Mouse (Mus musculus) lung, postnatal 0 days (tissue): ENCODE measurements around the gene Cav3. TPM values are rescaled to one million over a fixed set of nuclear protein-coding genes. Genes with fewer than 3 reads are reported as not detected.

ENCODE experiments used
- ATAC-seq: fragments of 200-750 bp; cut with Nextera tagmentation; 2 replicates; pipeline ENCODE4 v1.8.0; 2017; ENCODE audit warnings: moderate library complexity
- DNase-seq: peaks from one replicate; pipeline ENCODE4 v3.0.0-alpha.2; 2016; ENCODE audit warnings: low spot score
- H3K27ac ChIP-seq: fragments of 300-500 bp; sonication (generic); 2 replicates; pipeline ENCODE4 v1.5.1; 2014; ENCODE audit warnings: antibody characterized with exemption, mild to moderate bottlenecking, low read length, mixed read lengths
- H3K27me3 ChIP-seq: fragments of 300-500 bp; sonication (generic); replicated peaks from 2 replicates; pipeline ENCODE4 v1.6.1; 2014; ENCODE audit warnings: low read length, mixed read lengths; ENCODE audit not compliant: insufficient read depth
- H3K36me3 ChIP-seq: fragments of 300-500 bp; sonication (generic); 2 replicates; pipeline ENCODE4 v1.6.1; 2014; ENCODE audit warnings: low read length, mixed read lengths; ENCODE audit not compliant: insufficient read depth
- H3K4me1 ChIP-seq: fragments of 300-500 bp; sonication (generic); 2 replicates; pipeline ENCODE4 v1.6.1; 2014; ENCODE audit warnings: antibody characterized with exemption, low read depth, low read length, mixed read lengths; ENCODE audit not compliant: insufficient read depth
- H3K4me2 ChIP-seq: fragments of 300-500 bp; sonication (generic); replicated peaks from 2 replicates; pipeline ENCODE4 v1.6.1; 2014; ENCODE audit warnings: low read depth, mild to moderate bottlenecking, low read length, moderate library complexity, mixed read lengths
- H3K4me3 ChIP-seq: fragments of 300-500 bp; sonication (generic); 2 replicates; pipeline ENCODE4 v1.5.1; 2014; ENCODE audit warnings: low read depth, low read length
- H3K9ac ChIP-seq: fragments of 300-500 bp; sonication (generic); replicated peaks from 2 replicates; pipeline ENCODE4 v1.6.1; 2014; ENCODE audit warnings: low read depth, mild to moderate bottlenecking
- H3K9me3 ChIP-seq: fragments of 300-500 bp; sonication (generic); 2 replicates; pipeline ENCODE4 v1.6.1; 2016; ENCODE audit warnings: low read length, mixed read lengths
- CTCF ChIP-seq: IDR thresholded peaks from 2 replicates; pipeline ENCODE4 v1.5.1; 2016; ENCODE audit warnings: antibody characterized with exemption, mild to moderate bottlenecking
- EP300 ChIP-seq: IDR thresholded peaks from 2 replicates; pipeline ENCODE4 v1.6.1; 2016; ENCODE audit warnings: antibody characterized with exemption, mild to moderate bottlenecking, control low read depth
- WGBS: fragments of 180-500 bp; shearing (Covaris S2); extraction: QIAGEN DNeasy Blood & Tissue Kit; methylation state at CpG from one replicate; pipeline ENCODE4 v1.1.7; 2014; 5-methylcytosine and 5-hydroxymethylcytosine counted together
- polyA plus RNA-seq: library from polyadenylated mRNA; unstranded; fragments of >200 nt; fragmentation: Nextera tagmentation; extraction: Ambion mirVana; gene quantifications from 2 replicates; pipeline ENCODE4 v1.2.1, GENCODE M21; 2015

Gene Cav3
- polyA plus RNA-seq = 2.5 and 3.7 TPM in 2 replicates

- WGBS = 47% methylated on average over 12 of the region's 12 CpGs
- Histone ChIP-seq H3K9ac (no peak within 1 kb of the TSS), H3K4me1 (0 out of 2 replicates have a peak, but pooled peaks cover 3% of the 10 kb centered on the region), H3K27me3 (no peaks in the 10 kb centered on the region), H3K9me3 (no peaks in the 10 kb centered on the region), H3K4me3 (no peak within 1 kb of the TSS), H3K4me2 (peak within 1 kb of the TSS; percentile 1; the same call in 1 of the 2 replicates), H3K36me3 (no peaks in the 10 kb centered on the region), H3K27ac (no peak within 1 kb of the TSS)
- ATAC-seq = peak; percentile 71
- TF ChIP-seq CTCF = no peak
- TF ChIP-seq EP300 = no peak
- DNase-seq = peak; percentile 47
These were observed at the start of gene Cav3 for GRCm38 (mm10) chr6:112459341-112459749. Gene Cav3 (plus strand): TSS chr6:112459505.

DNA sequence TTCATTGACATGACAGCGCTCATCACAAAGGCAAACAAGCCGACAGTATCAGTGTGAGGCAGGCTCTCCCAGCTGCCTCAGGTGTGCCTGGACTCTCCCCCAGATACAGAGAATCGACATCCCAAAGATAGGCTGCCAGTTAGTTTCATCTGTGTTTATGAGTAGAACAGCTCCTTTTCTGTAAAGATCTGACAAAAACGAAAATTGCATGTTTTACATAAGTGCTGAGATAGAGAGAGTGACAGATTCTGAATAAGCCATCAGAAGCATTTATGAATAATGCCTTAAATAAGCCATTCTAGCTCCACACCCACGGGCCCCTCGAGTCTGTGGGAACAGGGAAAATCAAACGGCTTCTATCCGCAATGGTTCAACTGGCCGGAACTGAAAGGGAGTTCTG lies 40.0 kb upstream of the Cav3 start:
- H3K27ac ChIP-seq = no peak overlapping the region
- no peak for DNase-seq

GRCm38 (mm10) chr6:112420883-112421282 lies 38.4 kb upstream of the Cav3 start:
- Histone ChIP-seq H3K27ac (no peak overlapping the region), H3K27me3 (no peaks in the 10 kb centered on the region), H3K4me1 (no peaks in the 10 kb centered on the region), H3K9me3 (no peaks in the 10 kb centered on the region), H3K4me2 (no peak overlapping the region), H3K9ac (no peak overlapping the region), H3K4me3 (no peak overlapping the region), H3K36me3 (no peaks in the 10 kb centered on the region)
- TF ChIP-seq EP300 = no peak
- 0 out of 2 replicates have a peak, but pooled peaks have one; percentile 12 for TF ChIP-seq CTCF
- DNase-seq = no peak
- no peak for ATAC-seq
- WGBS = 93% methylated on average over 1 of the region's 1 CpGs

More for the DNA sequence above, 40.0 kb upstream of the Cav3 start:
- WGBS = 54% methylated on average over 9 of the region's 9 CpGs
- H3K4me3 ChIP-seq = no peak overlapping the region
- H3K36me3 ChIP-seq = no peaks in the 10 kb centered on the region
- no peak for ATAC-seq
- H3K27me3 ChIP-seq = no peaks in the 10 kb centered on the region
- H3K9ac ChIP-seq = no peak overlapping the region
- no peak overlapping the region for H3K4me2 ChIP-seq
- H3K9me3 ChIP-seq = no peaks in the 10 kb centered on the region
- H3K4me1 ChIP-seq = no peaks in the 10 kb centered on the region
- TF ChIP-seq EP300 = no peak
- TF ChIP-seq CTCF = no peak

GRCm38 (mm10) chr6:112423746-112424501 lies 35.4 kb upstream of the Cav3 start:
- H3K4me3 ChIP-seq = no peak overlapping the region
- H3K4me1 ChIP-seq = peaks cover 4% of the 10 kb centered on the region; the same call in 1 of the 2 replicates
- DNase-seq (peak; percentile 70), ATAC-seq (peak; percentile 51; the same call in 1 of the 2 replicates)
- no peaks in the 10 kb centered on the region for H3K27me3 ChIP-seq
- WGBS = 52% methylated on average over 8 of the region's 8 CpGs
- no peak overlapping the region for H3K9ac ChIP-seq
- no peak for TF ChIP-seq CTCF
- no peak for TF ChIP-seq EP300
- no peaks in the 10 kb centered on the region for H3K9me3 ChIP-seq
- H3K36me3 ChIP-seq = no peaks in the 10 kb centered on the region
- H3K27ac ChIP-seq = no peak overlapping the region
- no peak overlapping the region for H3K4me2 ChIP-seq

- no peaks in the 10 kb centered on the region for H3K27me3 ChIP-seq
- no peaks in the 10 kb centered on the region for H3K9me3 ChIP-seq
- TF ChIP-seq EP300 (no peak), CTCF (no peak)
- ATAC-seq (peak; percentile 78), DNase-seq (peak; percentile 73)
- no peak overlapping the region for H3K4me2 ChIP-seq
- no peaks in the 10 kb centered on the region for H3K36me3 ChIP-seq
- H3K4me3 ChIP-seq = no peak overlapping the region
- H3K4me1 ChIP-seq = peaks cover 4% of the 10 kb centered on the region; the same call in 1 of the 2 replicates
- no peak overlapping the region for H3K27ac ChIP-seq
- WGBS = 43% methylated on average over 6 of the region's 6 CpGs
- H3K9ac ChIP-seq = no peak overlapping the region
These were observed 33.1 kb upstream of the Cav3 start for GRCm38 (mm10) chr6:112426018-112426732.

- Histone ChIP-seq H3K4me2 (no peak overlapping the region), H3K36me3 (no peaks in the 10 kb centered on the region), H3K4me3 (no peak overlapping the region), H3K27me3 (no peaks in the 10 kb centered on the region), H3K9ac (no peak overlapping the region), H3K4me1 (no peaks in the 10 kb centered on the region), H3K27ac (no peak overlapping the region), H3K9me3 (no peaks in the 10 kb centered on the region)
- ATAC-seq (no peak), DNase-seq (no peak)
- 76% methylated on average over 3 of the region's 3 CpGs for WGBS
- TF ChIP-seq EP300 = no peak
These were observed 13.6 kb upstream of the Cav3 start for GRCm38 (mm10) chr6:112445675-112446074.
